Mouse (Mus musculus): ENCODE results near the gene D930048N14Rik. TPM values are rescaled to one million over a fixed set of nuclear protein-coding genes. Genes with fewer than 3 reads are reported as not detected.
A peak's percentile ranks its signal among the peaks of the same experiment; 100 is the strongest.
"Not testable (repeated sequence)": the region's sequence is repeated elsewhere in the genome, so short reads cannot be mapped to it uniquely, and the experiment has no call there.

The D930048N14Rik gene
- 0.84 and 0.95 TPM in 2 replicates for polyA plus RNA-seq (2016; fragmentation: Nextera tagmentation; extraction: Ambion mirVana)

- under 1% methylated on average over 67 of the region's 70 CpGs for WGBS (ENCODE audit: insufficient replicate concordance)
- peaks cover 73% of the 10 kb centered on the region for H3K27me3 ChIP-seq (replicated peaks)
- no peaks in the 10 kb centered on the region for H3K9me3 ChIP-seq (replicated peaks)
- H3K4me3 ChIP-seq, result peak within 1 kb of the TSS; percentile 63
- H3K4me2 ChIP-seq, result peak within 1 kb of the TSS; percentile 89
- peaks cover 41% of the 10 kb centered on the region for H3K4me1 ChIP-seq
- H3K27ac ChIP-seq, result no peak within 1 kb of the TSS
- peak; percentile 58 for ATAC-seq
- H3K9ac ChIP-seq, result peak within 1 kb of the TSS; percentile 54
- H3K36me3 ChIP-seq, result no peaks in the 10 kb centered on the region
Observed at GRCm38 (mm10) chr11:51650691-51651515, at the start of gene D930048N14Rik, which contains the start of gene N4bp3. Gene D930048N14Rik, plus strand, starts transcription at chr11:51650954. Gene N4bp3, minus strand, starts transcription at chr11:51650842.

- Histone ChIP-seq H3K27ac (0 out of 2 replicates have a peak overlapping the region, but pooled peaks have one; percentile 10), H3K4me2 (peak overlapping the region; percentile 16), H3K27me3 (replicated peaks) (no peaks in the 10 kb centered on the region), H3K9ac (peak overlapping the region; percentile 22; the same call in 1 of the 2 replicates), H3K9me3 (replicated peaks) (no peaks in the 10 kb centered on the region), H3K4me1 (peaks cover 49% of the 10 kb centered on the region), H3K4me3 (no peak overlapping the region; the same call in 1 of the 2 replicates), H3K36me3 (peaks cover 85% of the 10 kb centered on the region)
- ATAC-seq, result no peak
- WGBS (ENCODE audit: insufficient replicate concordance), result 76% methylated on average over 3 of the region's 3 CpGs
Observed at GRCm38 (mm10) chr11:51602253-51602652, 48.5 kb upstream of the D930048N14Rik start.

GRCm38 (mm10) chr11:51605602-51606446 lies 44.9 kb upstream of the D930048N14Rik start:
- Histone ChIP-seq H3K4me1 (peaks cover 78% of the 10 kb centered on the region), H3K4me3 (peak overlapping the region; percentile 99), H3K9me3 (replicated peaks) (no peaks in the 10 kb centered on the region), H3K27me3 (replicated peaks) (no peaks in the 10 kb centered on the region), H3K27ac (peak overlapping the region; percentile 96), H3K4me2 (peak overlapping the region; percentile 93), H3K9ac (peak overlapping the region; percentile 99), H3K36me3 (peaks cover 49% of the 10 kb centered on the region)
- ATAC-seq, result peak; percentile 73
- WGBS (ENCODE audit: insufficient replicate concordance), result under 1% methylated on average over 71 of the region's 81 CpGs

DNA sequence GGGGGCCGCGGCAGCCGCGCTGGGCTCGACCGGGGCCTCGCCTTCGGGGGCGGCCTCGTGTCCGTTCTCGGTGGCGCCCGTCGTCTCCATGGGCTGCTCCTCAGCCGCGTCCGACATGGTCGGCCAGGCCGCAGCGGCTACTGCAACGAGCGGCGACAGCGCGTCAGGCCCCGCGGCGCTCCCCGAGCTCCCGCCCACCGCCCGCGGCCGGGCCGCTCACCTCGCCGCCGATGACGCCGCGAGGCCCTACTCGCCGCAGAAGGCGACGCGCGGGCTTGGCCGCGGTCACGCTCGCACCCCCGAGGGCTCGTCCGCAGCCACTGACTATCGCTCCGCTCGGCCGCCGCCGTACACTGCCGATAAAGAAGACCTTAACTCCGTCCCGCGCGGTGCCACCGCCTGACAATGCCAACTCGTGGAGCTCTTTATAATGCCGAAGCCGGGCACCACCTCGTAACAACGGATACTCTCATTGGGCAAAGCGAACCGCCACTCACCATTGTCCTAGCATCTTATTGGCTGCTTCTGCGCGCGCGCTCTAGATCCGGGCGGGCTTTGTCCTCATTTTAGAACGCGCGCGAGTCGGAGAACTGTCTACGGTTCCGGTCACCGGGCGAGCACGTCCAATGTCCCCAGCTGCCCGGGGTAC lies 44.2 kb upstream of the D930048N14Rik start, which contains the start of gene Hnrnpab:
Gene Hnrnpab (minus strand): TSS at position 401 of the 649 bp plus-strand sequence.
- peak within 1 kb of the TSS; percentile 93 for H3K4me2 ChIP-seq
- WGBS (ENCODE audit: insufficient replicate concordance), result under 1% methylated on average over 91 of the region's 91 CpGs
- peak; percentile 85 for ATAC-seq
- H3K27ac ChIP-seq, result peak within 1 kb of the TSS; percentile 96
- H3K4me3 ChIP-seq, result peak within 1 kb of the TSS; percentile 99
- H3K4me1 ChIP-seq, result peaks cover 81% of the 10 kb centered on the region
- no peaks in the 10 kb centered on the region for H3K27me3 ChIP-seq (replicated peaks)
- no peaks in the 10 kb centered on the region for H3K9me3 ChIP-seq (replicated peaks)
- peaks cover 41% of the 10 kb centered on the region for H3K36me3 ChIP-seq
- peak within 1 kb of the TSS; percentile 99 for H3K9ac ChIP-seq

DNA sequence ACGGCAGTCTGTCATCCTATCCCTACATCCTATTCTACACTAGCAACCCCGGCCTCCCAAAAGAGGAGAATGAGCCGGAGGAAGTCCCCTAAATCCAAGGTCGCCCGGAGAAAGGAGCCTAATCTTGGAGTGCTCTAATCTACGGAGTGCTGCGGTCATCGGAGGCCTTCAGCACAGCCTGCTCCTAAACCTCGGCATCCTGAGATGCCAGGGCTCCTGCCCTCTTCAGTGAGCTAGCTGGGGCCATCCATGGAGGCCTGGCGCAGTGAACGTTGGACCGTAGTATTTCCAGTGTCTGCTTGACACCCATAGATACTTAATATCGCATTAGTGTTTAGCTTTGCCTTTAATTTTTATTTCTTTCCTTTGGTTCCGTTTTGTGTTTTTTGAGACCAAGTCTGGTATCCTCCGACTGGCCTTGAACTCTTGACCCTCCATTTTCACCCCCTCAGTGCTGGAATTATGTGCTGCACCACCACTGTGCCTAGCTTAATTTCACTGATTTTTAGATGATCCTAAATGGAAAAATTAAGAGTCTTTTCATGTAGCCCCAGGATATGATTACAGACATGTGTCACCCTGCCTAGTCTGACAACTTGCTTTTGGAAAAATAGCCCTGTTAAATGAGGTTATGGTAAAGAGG lies 43.5 kb upstream of the D930048N14Rik start:
- WGBS (ENCODE audit: insufficient replicate concordance), result 7% methylated on average over 15 of the region's 15 CpGs

GRCm38 (mm10) chr11:51609266-51609909 lies 41.4 kb upstream of the D930048N14Rik start:
- peaks cover 59% of the 10 kb centered on the region for H3K4me1 ChIP-seq
- peak; percentile 60 for ATAC-seq
- 11% methylated on average over 3 of the region's 3 CpGs for whole genome bisulfite sequencing (ENCODE audit: insufficient replicate concordance)

More for the DNA sequence above, 43.5 kb upstream of the D930048N14Rik start:
- Histone ChIP-seq H3K27me3 (replicated peaks) (no peaks in the 10 kb centered on the region), H3K4me1 (peaks cover 79% of the 10 kb centered on the region), H3K9me3 (replicated peaks) (no peaks in the 10 kb centered on the region), H3K27ac (peak overlapping the region; percentile 96), H3K4me2 (peak overlapping the region; percentile 93), H3K4me3 (peak overlapping the region; percentile 99), H3K36me3 (peaks cover 35% of the 10 kb centered on the region), H3K9ac (peak overlapping the region; percentile 81)
- ATAC-seq, result peak; percentile 63

DNA sequence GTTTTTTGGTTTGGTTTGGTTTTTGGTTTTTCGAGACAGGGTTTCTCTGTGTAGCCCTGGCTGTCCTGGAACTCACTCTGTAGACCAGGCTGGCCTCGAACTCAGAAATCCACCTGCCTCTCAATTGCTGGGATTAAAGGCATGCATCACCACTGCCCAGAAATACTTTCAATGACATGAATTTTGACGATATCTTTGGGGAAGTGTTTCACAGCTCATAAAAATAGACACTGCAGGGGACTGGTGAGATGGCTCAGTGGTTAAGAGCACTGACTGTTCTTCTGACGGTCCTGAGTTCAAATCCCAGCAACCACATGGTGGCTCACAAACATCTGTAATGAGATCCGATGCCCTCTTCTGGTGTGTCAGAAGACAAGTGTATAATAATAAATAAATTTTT lies 40.8 kb upstream of the D930048N14Rik start:
- 48% methylated on average over 5 of the region's 5 CpGs for WGBS (ENCODE audit: insufficient replicate concordance)
- H3K9ac ChIP-seq; H3K36me3 ChIP-seq; H3K4me3 ChIP-seq; H3K27me3 ChIP-seq (replicated peaks); ATAC-seq; H3K9me3 ChIP-seq (replicated peaks): not testable (repeated sequence)
- Histone ChIP-seq H3K27ac (peak overlapping the region; percentile 96), H3K4me1 (peaks cover 59% of the 10 kb centered on the region), H3K4me2 (peak overlapping the region; percentile 56)

More at GRCm38 (mm10) chr11:51609266-51609909, 41.4 kb upstream of the D930048N14Rik start:
- H3K4me3 ChIP-seq, result peak overlapping the region; percentile 12
- H3K9ac ChIP-seq, result peak overlapping the region; percentile 43
- peak overlapping the region; percentile 96 for H3K27ac ChIP-seq
- H3K9me3 ChIP-seq (replicated peaks), result no peaks in the 10 kb centered on the region
- H3K27me3 ChIP-seq (replicated peaks), result no peaks in the 10 kb centered on the region
- H3K36me3 ChIP-seq, result peaks cover 13% of the 10 kb centered on the region
- H3K4me2 ChIP-seq, result peak overlapping the region; percentile 56

GRCm38 (mm10) chr11:51614256-51614655 lies 36.5 kb upstream of the D930048N14Rik start:
- peaks cover 58% of the 10 kb centered on the region for H3K4me1 ChIP-seq
- H3K9me3 ChIP-seq (replicated peaks), result no peaks in the 10 kb centered on the region
- no peak overlapping the region for H3K9ac ChIP-seq
- no peak overlapping the region for H3K4me2 ChIP-seq
- H3K27ac ChIP-seq, result no peak overlapping the region
- H3K36me3 ChIP-seq, result no peaks in the 10 kb centered on the region
- no peak for ATAC-seq
- H3K27me3 ChIP-seq (replicated peaks), result no peaks in the 10 kb centered on the region
- no peak overlapping the region for H3K4me3 ChIP-seq
- WGBS (ENCODE audit: insufficient replicate concordance), result 83% methylated on average over 8 of the region's 8 CpGs

GRCm38 (mm10) chr11:51615129-51615528 lies 35.6 kb upstream of the D930048N14Rik start:
- ATAC-seq, result no peak
- H3K4me3 ChIP-seq, result peak overlapping the region; percentile 57
- H3K27ac ChIP-seq, result peak overlapping the region; percentile 91
- peak overlapping the region; percentile 77 for H3K9ac ChIP-seq
- H3K36me3 ChIP-seq, result no peaks in the 10 kb centered on the region
- H3K9me3 ChIP-seq (replicated peaks), result no peaks in the 10 kb centered on the region
- peaks cover 49% of the 10 kb centered on the region for H3K4me1 ChIP-seq
- WGBS (ENCODE audit: insufficient replicate concordance), result 30% methylated on average over 7 of the region's 7 CpGs
- H3K4me2 ChIP-seq, result peak overlapping the region; percentile 80
- H3K27me3 ChIP-seq (replicated peaks), result no peaks in the 10 kb centered on the region

GRCm38 (mm10) chr11:51615601-51616000 lies 35.2 kb upstream of the D930048N14Rik start:
- peaks cover 49% of the 10 kb centered on the region for H3K4me1 ChIP-seq
- peak; percentile 88 for ATAC-seq
- WGBS (ENCODE audit: insufficient replicate concordance), result 2% methylated on average over 14 of the region's 14 CpGs
- no peaks in the 10 kb centered on the region for H3K27me3 ChIP-seq (replicated peaks)
- H3K9ac ChIP-seq, result peak overlapping the region; percentile 77
- no peaks in the 10 kb centered on the region for H3K9me3 ChIP-seq (replicated peaks)
- peak overlapping the region; percentile 57 for H3K4me3 ChIP-seq
- H3K36me3 ChIP-seq, result no peaks in the 10 kb centered on the region
- peak overlapping the region; percentile 91 for H3K27ac ChIP-seq
- H3K4me2 ChIP-seq, result peak overlapping the region; percentile 80
